Mouse (Mus musculus) kidney, postnatal 0 days (tissue): ENCODE data around the gene Gfap. TPM values are rescaled to one million over a fixed set of nuclear protein-coding genes. Genes with fewer than 3 reads are reported as not detected.
A peak's percentile ranks its signal among the peaks of the same experiment; 100 is the strongest.

ENCODE experiments used
- ATAC-seq: fragments of 200-750 bp; cut with Nextera tagmentation; replicated peaks from 2 replicates; pipeline ENCODE4 v1.8.0; 2017; ENCODE audit warnings: low read depth, moderate number of reproducible peaks, moderate TSS enrichment, moderate library complexity; ENCODE audit not compliant: low FRiP score
- DNase-seq: peaks from one replicate; pipeline ENCODE4 v3.0.0-alpha.2; 2016; ENCODE audit warnings: low spot score
- H3K27ac ChIP-seq: fragments of 300-500 bp; sonication (generic); 2 replicates; pipeline ENCODE4 v1.5.1; 2014; ENCODE audit warnings: mild to moderate bottlenecking
- H3K27me3 ChIP-seq: fragments of 300-500 bp; sonication (generic); 2 replicates; pipeline ENCODE4 v1.6.1; 2014; ENCODE audit warnings: low read length, mixed read lengths; ENCODE audit not compliant: insufficient read depth
- H3K36me3 ChIP-seq: fragments of 300-500 bp; sonication (generic); 2 replicates; pipeline ENCODE4 v1.6.1; 2014; ENCODE audit warnings: low read length, mixed read lengths; ENCODE audit not compliant: insufficient read depth
- H3K4me1 ChIP-seq: fragments of 300-500 bp; sonication (generic); replicated peaks from 2 replicates; pipeline ENCODE4 v1.6.1; 2014; ENCODE audit warnings: antibody characterized with exemption, low read length, mixed read lengths; ENCODE audit not compliant: insufficient read depth
- H3K4me2 ChIP-seq: fragments of 300-500 bp; sonication (generic); 2 replicates; pipeline ENCODE4 v1.6.1; 2014; ENCODE audit warnings: mild to moderate bottlenecking, low read length, moderate library complexity, mixed read lengths
- H3K4me3 ChIP-seq: fragments of 300-500 bp; sonication (generic); replicated peaks from 2 replicates; pipeline ENCODE4 v1.5.1; 2014; ENCODE audit warnings: low read depth, low read length
- H3K9ac ChIP-seq: fragments of 300-500 bp; sonication (generic); 2 replicates; pipeline ENCODE4 v1.6.1; 2014; ENCODE audit warnings: low read depth, low read length
- H3K9me3 ChIP-seq: fragments of 300-500 bp; sonication (generic); replicated peaks from 2 replicates; pipeline ENCODE4 v1.6.1; 2016; ENCODE audit warnings: low read length, inconsistent platforms, mixed read lengths
- CTCF ChIP-seq: IDR thresholded peaks from 2 replicates; pipeline ENCODE4 v1.5.1; 2016; ENCODE audit warnings: antibody characterized with exemption, low read depth, mild to moderate bottlenecking, moderate library complexity
- WGBS: fragments of 180-500 bp; shearing (Covaris S2); extraction: QIAGEN DNeasy Blood & Tissue Kit; methylation state at CpG from one replicate; pipeline ENCODE4 v1.1.7; 2014; 5-methylcytosine and 5-hydroxymethylcytosine counted together
- polyA plus RNA-seq: library from polyadenylated mRNA; unstranded; fragments of >200 nt; fragmentation: Nextera tagmentation; extraction: Ambion mirVana; gene quantifications from 2 replicates; pipeline ENCODE4 v1.2.1, GENCODE M21; 2015

Gfap gene
- polyA plus RNA-seq, 1 experiment from 2014 or later = 0.33 TPM

DNA sequence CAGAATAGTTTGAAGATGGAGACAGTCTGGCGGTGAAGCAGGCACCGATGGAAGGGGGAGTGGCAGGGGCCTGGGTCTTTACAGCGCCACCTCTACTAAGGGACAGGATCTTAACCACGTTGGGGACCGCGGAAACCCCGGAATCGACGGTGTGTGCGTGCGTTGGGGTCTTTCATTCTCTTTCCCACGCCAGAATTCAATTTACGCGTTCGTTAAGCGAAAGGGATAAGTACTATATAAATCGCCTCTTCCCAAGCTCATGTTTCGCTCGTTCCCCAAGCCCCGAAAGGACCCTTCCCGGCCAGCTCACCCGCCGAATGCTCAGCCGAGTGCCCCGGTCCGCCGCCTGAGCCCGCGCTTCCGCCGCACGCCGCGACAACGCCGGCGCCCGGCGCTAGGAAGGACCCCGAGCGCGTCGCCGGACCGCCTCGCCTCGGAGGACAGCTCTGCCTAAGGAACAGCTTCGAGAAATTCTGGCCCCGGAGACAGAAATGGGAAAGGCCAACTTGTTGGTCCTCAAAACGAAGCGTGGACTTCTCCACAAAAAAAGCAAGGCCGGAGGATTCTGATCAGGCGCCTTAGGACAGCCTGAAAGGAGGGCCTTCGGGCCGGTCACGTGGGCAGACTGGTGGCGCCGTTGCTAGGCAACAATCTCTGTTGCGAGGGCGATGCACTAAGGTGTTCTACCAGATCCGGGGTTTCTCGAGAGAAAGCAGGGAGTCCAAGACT, 20.0 kb downstream of the Gfap start, which contains the start of the genes Eftud2 and Ccdc103:
Eftud2 (minus strand) TSS at position 401 of the 729 bp plus-strand sequence.
Ccdc103 (plus strand) TSS at position 620 of the 729 bp plus-strand sequence.
- H3K9ac ChIP-seq = peak within 1 kb of the TSS; percentile 76
- H3K4me2 ChIP-seq = peak within 1 kb of the TSS; percentile 61
- peak; percentile 91 for ATAC-seq
- H3K4me1 ChIP-seq = peaks cover 11% of the 10 kb centered on the region; the same call in 1 of the 2 replicates
- under 1% methylated on average over 62 of the region's 62 CpGs for WGBS
- DNase-seq = peak; percentile 97
- peak within 1 kb of the TSS; percentile 77 for H3K4me3 ChIP-seq
- no peaks in the 10 kb centered on the region for H3K27me3 ChIP-seq
- TF ChIP-seq CTCF = no peak
- H3K36me3 ChIP-seq = 0 out of 2 replicates have a peak, but pooled peaks cover 12% of the 10 kb centered on the region
- H3K9me3 ChIP-seq = no peaks in the 10 kb centered on the region
- H3K27ac ChIP-seq = peak within 1 kb of the TSS; percentile 83

- no peak for DNase-seq
- TF ChIP-seq CTCF = no peak
- WGBS = 53% methylated on average over 2 of the region's 2 CpGs
- H3K27me3 ChIP-seq = no peaks in the 10 kb centered on the region
- peaks cover 11% of the 10 kb centered on the region; the same call in 1 of the 2 replicates for H3K4me1 ChIP-seq
- no peaks in the 10 kb centered on the region for H3K9me3 ChIP-seq
- H3K4me3 ChIP-seq = peak overlapping the region; percentile 77; the same call in 1 of the 2 replicates
- peak overlapping the region; percentile 61 for H3K4me2 ChIP-seq
- H3K27ac ChIP-seq = no peak overlapping the region
- H3K9ac ChIP-seq = peak overlapping the region; percentile 76; the same call in 1 of the 2 replicates
- ATAC-seq = no peak
- H3K36me3 ChIP-seq = 0 out of 2 replicates have a peak, but pooled peaks cover 12% of the 10 kb centered on the region
Observed at GRCm38 (mm10) chr11:102879558-102879957, 21.2 kb downstream of the Gfap start.

DNA sequence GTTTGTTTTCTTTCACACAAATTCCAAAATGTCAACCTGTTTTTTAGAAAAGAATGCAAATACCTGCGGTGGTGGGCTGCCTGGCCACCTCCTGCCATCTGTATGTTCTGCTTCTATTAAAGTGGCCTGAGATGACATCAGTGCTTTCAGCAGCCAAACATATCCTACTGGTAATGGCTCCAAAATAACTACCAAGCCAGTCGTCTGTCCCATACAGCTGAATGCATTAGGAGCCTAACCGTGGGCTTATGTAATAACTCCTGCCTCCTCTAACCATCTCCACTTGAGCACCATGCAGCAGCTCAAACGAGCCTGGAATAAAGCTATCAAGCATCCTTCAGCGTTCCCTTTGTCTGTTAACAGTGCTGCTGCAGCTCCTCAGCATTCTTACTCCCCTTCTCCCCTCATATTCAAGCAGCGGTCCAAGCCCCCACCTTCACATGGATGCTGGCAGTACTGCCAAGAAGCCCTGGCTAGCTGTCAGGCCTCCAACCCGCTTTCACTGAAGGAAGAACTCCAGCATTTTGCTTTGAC, 25.8 kb downstream of the Gfap start:
- H3K9ac ChIP-seq = 0 out of 2 replicates have a peak overlapping the region, but pooled peaks have one; percentile 18
- no peak for TF ChIP-seq CTCF
- no peak overlapping the region for H3K4me2 ChIP-seq
- no peaks in the 10 kb centered on the region for H3K27me3 ChIP-seq
- peaks cover 30% of the 10 kb centered on the region; the same call in 1 of the 2 replicates for H3K36me3 ChIP-seq
- no peaks in the 10 kb centered on the region for H3K9me3 ChIP-seq
- no peak overlapping the region for H3K27ac ChIP-seq
- no peak for ATAC-seq
- 0 out of 2 replicates have a peak, but pooled peaks cover 2% of the 10 kb centered on the region for H3K4me1 ChIP-seq
- H3K4me3 ChIP-seq = no peak overlapping the region
- no peak for DNase-seq
- 88% methylated on average over 7 of the region's 7 CpGs for WGBS

DNA sequence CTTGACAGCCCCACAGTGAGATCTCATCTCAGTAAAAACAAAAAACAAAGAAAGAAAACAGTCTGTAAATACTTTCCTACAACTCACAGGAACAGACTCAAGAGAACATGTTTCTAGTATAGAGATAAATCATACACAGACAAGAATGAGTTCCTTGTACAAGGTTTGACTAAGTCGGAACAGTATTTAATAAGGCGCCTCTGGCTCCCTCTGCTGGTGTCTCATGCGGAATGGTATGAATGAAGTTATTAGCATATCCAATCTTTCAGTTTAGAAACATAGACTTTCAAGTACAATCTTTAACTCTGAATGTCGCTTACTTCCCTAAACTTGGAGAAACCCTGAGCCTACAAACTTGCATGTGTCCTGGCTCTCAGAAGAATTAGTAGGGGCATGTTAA, 36.4 kb downstream of the Gfap start:
- no peak for ATAC-seq
- peak; percentile 88 for DNase-seq
- H3K27me3 ChIP-seq = no peaks in the 10 kb centered on the region
- H3K27ac ChIP-seq = no peak overlapping the region
- no peaks in the 10 kb centered on the region for H3K4me1 ChIP-seq
- peaks cover 44% of the 10 kb centered on the region for H3K36me3 ChIP-seq
- TF ChIP-seq CTCF = peak; percentile 90
- H3K9ac ChIP-seq = no peak overlapping the region
- no peak overlapping the region for H3K4me2 ChIP-seq
- WGBS = 26% methylated on average over 4 of the region's 4 CpGs
- H3K9me3 ChIP-seq = no peaks in the 10 kb centered on the region
- no peak overlapping the region for H3K4me3 ChIP-seq

DNA sequence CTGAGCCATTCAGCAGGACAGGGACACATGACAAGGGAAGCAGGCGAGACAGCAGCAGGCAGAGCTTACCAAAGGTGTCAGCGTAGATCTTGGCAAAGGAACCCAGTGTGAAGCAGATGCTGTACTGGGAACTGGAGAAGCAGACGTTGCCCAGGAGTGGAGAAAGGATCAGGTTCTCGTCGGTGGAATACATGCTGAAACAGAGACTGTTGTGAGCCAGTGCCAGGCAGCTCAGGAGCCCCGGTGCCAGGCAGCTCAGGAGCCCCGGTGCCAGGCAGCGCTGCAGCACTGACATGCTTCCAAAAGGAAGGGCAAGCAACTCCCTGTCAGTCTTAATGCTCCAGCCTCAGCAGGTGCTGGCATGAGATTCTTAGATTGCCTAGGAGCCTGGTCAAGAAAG, 40.8 kb downstream of the Gfap start:
- 88% methylated on average over 8 of the region's 8 CpGs for WGBS

GRCm38 (mm10) chr11:102858951-102859350, 41.8 kb downstream of the Gfap start:
- DNase-seq = no peak
- H3K27me3 ChIP-seq = no peaks in the 10 kb centered on the region
- WGBS = 72% methylated on average over 11 of the region's 11 CpGs
- no peak for ATAC-seq
- no peak overlapping the region for H3K27ac ChIP-seq
- no peak overlapping the region for H3K4me3 ChIP-seq
- TF ChIP-seq CTCF = no peak
- no peaks in the 10 kb centered on the region for H3K9me3 ChIP-seq
- no peaks in the 10 kb centered on the region for H3K4me1 ChIP-seq
- no peak overlapping the region for H3K9ac ChIP-seq
- no peak overlapping the region for H3K4me2 ChIP-seq
- peaks cover 68% of the 10 kb centered on the region for H3K36me3 ChIP-seq

More for the DNA sequence above, 40.8 kb downstream of the Gfap start:
- Histone ChIP-seq H3K4me1 (no peaks in the 10 kb centered on the region), H3K27ac (no peak overlapping the region), H3K9ac (no peak overlapping the region), H3K4me2 (no peak overlapping the region), H3K9me3 (no peaks in the 10 kb centered on the region), H3K36me3 (peaks cover 60% of the 10 kb centered on the region), H3K4me3 (no peak overlapping the region), H3K27me3 (no peaks in the 10 kb centered on the region)
- DNase-seq = no peak
- ATAC-seq = no peak
- TF ChIP-seq CTCF = no peak
